Mouse (Mus musculus) heart, adult 9 months (tissue): ENCODE measurements at regions not wholly inside any gene's neighbourhood (a gene's known extent, or its start where the extent isn't known, plus 50 kb on each side); places are given as distances from the start of the nearest gene placed in this dataset.

ENCODE experiments used
- DNase-seq, 2 experiments: peaks; one replicate each; pipeline ENCODE4 v3.0.0; 2022; ENCODE audit warnings: low spot score in 2 of 2

GRCm38 (mm10) chr19:14343890-14344289, 254.0 kb downstream of the Tle4 start:
- no peak for DNase-seq

DNA sequence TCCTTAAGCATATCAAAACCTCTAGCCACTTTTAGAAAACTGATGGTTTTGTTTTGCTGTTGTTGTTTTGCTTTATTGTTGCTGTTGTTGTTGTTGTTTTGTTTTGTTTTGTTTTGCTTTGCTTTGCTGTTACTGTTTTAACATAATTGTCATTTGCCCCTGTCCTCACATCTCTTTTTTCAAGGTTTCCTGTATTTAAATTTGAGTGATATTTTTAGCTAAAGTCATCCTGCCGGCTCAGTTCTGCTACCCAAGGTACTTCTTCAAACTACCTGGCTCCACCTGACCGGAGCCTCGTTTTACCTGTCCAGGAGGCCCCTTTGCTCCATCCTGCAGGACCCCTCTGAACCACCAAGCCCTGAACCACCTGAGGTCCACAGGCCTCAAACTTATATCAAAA, 253.4 kb downstream of the Tle4 start:
- no peak for DNase-seq

DNA sequence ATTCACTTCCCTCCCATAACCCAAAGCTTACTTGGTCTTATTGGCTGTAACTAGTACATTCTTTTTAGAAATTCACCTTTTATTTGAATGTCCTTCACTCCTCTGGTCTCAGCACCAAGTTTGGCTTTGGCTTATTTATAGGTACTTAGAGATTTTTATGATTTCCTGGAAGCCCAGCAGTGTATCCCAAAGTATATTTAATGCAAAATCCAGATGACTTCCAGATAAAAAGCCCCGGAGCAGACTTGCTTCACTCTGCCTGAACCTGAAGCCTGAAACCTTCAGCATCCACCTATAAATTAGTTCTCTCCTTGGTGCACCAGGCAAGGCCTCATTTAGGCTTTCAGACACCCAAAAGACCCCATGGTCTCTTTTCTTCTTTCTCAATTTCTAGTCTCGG, 250.8 kb downstream of the Tle4 start:
- no peak for DNase-seq

DNA sequence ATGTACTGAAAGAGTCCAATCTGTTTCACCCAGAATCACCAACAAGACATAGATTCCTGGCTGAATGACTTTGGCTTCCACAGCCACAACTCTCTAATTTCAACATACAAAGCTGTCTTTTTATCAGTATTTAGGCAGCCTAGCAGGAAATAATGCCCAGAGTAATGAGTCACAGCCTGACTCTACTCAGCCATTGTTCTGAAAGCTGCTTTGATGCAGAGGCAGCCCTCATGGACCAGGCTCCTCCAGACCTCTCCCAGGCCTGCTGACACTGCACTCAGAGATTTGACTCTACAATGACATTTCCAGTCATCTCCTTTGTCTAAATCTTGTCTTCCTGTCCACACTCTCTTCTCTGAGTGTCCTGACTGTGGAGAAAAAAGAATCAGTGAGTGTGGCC, 250.4 kb downstream of the Tle4 start:
- DNase-seq, result no peak

DNA sequence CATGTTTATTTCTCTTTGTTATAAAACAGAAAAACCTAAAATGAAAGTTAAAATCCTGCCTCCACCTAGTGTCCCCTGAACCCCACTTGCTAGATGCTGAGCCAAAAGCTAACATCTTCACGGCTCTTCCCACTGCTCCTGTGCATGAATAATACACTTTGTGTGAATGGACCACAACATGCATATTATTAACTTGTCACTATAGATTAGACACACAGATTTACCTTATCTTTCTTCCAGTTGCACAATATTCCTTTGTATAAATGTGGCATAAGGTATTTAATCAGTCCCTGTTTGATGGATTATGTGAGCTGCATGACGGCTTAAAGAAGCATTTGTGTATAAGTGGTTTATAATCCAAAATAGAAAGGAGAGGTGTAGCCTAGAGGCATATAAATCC, 248.1 kb downstream of the Tle4 start:
- DNase-seq, result no peak

DNA sequence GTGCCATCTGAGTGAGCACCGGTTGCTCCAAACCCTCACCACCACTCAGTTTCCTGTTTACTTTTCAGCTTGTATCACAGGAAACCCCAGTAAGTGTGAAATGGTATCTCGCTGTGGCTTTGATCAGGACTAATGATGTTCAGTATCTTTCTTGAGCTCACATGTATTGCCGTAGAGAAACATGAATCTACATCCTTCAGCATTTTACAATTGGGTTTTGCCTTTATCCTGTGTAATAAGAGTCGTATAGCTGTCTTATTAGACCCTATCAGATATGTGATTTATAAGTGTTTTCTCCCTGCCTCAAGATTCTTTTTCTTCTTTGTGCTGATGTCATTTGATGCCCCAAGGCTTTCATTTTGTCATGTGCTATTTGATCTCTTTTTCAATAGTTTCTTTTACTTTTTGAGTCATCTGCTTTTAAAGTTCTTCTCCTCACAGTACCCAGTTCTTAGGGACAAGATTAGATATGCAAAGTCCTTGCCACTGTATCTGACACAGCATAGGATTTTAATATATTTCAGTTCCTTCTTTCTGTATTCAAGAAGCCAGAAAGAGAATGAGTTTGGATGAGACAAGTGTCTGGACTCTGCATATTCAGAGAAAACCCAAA, 246.0 kb downstream of the Tle4 start:
- DNase-seq, result no peak

DNA sequence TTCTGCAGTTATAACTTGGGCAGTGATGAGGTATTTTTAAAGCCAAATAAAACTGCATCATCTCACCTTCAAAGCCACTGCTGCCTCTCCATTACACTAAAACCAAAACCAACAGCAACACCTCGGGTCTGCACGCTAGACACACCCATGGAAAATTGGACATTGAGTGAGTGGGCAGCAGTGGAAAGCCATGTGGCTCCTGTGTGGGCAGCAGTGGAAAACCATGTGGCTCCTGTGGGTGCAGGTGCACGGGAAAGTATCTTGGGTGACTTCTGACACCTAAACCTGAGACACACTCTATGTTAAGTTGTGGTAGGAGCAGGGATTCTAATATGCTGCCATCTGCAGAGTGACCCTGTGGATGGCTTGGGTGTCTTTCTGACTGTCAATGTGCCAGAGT, 245.3 kb downstream of the Tle4 start:
- DNase-seq, result no peak

DNA sequence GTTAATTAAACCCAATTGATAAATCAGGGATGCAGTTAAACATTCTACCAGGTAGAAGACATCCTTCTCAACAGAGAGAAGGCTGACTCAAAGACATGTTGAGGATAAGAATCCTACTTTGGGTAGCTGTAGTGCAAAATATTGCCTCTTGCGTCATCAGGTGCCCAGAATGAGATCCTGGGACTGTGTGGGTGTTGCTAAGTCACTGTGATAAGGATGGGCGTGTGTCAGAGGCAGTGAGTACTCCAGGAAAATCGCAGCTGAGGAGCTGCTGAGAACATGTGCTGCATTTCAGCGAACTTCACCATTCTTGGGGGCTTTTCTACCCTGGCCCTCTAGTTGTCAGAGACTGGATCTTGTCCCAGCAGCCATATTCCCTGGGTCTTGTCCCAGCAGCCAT, 244.7 kb downstream of the Tle4 start:
- DNase-seq, result no peak

DNA sequence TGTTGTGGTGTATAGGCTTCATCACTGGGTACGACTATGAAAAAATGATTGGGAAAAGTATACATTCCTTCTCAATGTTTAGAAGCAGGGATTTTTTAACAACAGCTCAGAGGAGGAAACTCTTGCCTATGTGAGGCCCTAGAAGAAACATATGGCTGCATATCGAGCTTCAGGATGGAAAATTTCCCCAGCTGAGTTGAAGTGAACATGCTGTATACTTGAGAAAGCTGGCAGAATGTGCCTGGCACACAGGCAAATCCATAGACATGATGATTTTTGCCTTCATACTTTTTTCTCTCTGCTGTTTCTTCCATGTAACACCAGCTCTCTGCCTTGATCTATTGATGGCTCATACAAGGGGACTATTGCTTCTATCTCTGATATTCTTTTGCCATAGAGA, 242.7 kb downstream of the Tle4 start:
- no peak for DNase-seq

DNA sequence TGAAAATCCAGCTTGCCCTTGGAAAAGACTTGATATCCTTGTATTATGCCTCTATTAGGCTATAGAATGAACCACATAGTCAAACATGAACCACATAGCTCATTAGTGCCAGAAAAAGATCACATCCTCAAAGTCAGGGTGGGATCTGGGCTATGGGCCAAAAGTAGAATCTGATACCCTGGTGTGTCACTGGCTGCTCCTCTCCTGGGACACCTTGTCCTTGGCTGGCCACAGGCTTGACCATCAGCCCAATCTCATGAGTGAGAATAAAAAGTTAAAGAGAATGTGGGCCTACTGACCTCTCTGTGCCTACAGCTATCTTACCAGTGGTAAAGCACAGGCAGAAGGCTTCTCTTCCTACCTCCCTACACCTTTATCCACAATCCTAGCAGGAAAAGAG, 241.9 kb downstream of the Tle4 start:
- DNase-seq, result no peak

DNA sequence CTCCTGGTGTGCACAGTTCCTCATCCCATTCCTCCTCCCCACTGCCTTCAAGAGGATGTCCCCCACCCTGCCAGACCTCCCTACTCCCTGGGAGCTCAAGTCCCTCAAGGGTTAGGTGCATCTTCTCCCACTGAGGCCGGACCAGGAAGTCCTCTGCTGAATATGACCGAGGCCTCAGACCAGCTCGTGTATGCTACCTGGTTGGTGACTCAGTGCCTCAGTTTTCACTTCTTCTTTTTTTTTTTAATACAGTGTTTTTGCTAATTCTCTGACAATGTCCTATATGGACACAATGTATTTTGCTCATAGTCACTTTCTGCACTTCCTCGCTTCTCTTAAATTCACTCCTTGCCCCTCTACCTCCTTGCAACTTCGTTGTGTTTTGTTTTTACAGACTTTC, 237.2 kb downstream of the Tle4 start:
- no peak for DNase-seq

GRCm38 (mm10) chr19:14369098-14369604, 228.7 kb downstream of the Tle4 start:
- no peak for DNase-seq

DNA sequence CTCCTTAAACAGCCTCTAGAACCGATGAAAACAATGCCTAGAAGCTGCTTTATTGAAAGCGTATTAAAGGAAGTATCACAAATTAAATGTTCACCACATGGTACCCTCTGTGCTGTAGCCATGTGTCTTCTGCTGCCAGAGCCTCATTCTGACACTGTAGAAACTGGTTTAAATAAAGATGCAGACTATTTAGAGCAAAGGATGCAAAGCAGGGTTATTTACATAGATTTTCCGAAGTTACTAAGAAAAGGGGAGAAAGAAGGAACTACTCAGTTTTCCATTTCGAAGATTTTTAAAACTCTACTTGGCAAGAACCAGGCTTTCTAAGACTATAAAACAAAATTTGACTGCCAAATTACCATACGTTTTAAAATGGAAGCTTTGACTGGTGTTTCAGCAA, 226.5 kb downstream of the Tle4 start:
- no peak for DNase-seq

DNA sequence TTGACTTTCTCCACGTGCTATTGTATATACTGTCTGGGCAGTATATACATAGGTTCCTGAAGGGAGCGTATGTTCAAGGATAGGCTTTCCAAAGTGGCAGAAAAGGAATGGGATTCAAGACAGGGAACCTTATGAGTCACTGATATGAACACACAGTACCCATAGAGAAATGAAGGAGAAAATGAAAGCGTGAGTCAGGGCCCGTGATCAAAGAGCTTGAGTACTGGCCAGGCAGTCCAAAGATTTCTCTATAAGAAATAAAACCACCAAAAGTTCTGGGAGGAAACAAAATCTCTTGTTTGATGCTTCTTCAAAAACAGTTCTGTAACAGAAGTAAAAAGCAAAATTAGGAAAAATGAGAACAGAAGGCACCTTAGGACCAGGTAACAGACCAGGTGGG, 223.9 kb downstream of the Tle4 start:
- DNase-seq, result no peak

DNA sequence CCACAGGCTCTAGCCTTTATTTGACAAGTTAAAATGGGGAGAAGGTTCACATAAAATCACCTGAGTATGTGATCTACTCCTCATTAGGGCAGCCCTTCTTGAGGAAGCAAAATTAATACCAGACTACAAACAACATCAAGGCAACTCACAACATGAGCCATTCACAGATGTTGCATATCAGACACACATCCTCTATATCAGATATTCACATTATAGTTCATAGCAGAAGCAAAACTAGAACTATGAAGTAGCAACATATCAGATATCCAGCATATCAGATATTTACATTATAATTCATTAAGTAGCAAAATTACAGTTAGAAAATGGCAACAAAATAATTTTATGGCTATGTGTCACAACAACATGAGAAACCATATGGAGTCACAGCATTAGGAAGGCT, 217.0 kb downstream of the Tle4 start:
- no peak for DNase-seq

DNA sequence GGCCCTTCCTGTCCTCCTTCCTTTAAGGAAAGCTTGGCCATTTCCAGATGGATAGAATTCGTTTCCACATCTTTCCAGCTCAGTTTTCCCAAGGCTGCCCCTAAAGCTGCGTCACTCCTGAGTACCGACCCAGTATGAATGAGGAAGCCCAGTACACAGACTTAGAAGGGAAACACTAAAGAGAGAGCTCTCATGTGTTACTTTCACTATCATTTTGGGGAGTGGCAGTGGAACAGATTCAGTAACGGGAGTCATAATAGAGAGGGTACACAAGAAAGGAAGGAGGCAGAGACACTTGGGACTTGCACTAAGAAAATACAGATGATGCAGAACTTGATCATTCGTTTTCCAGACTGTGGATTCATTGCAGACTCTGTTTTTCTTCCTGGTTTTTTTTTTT, 210.1 kb downstream of the Tle4 start:
- no peak for DNase-seq

DNA sequence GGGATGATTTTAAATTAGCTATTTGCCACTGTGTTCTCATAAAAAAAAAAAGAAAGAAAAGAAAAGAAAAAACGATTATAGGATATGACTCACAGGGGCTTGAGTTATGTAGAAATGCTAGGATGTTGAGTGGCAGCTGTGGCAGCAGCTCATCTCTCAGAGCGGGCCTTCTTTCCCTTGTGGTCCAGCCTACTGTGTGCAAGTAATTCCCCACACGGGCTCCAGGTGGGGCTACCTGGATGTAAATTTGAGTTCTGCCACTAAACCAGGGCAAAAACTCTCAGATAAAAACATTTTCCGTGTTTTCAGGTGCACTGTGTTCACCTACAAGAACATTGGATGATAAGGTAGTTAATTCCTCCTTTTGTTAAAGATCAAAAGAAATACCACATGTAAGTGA, 209.3 kb downstream of the Tle4 start:
- no peak for DNase-seq

DNA sequence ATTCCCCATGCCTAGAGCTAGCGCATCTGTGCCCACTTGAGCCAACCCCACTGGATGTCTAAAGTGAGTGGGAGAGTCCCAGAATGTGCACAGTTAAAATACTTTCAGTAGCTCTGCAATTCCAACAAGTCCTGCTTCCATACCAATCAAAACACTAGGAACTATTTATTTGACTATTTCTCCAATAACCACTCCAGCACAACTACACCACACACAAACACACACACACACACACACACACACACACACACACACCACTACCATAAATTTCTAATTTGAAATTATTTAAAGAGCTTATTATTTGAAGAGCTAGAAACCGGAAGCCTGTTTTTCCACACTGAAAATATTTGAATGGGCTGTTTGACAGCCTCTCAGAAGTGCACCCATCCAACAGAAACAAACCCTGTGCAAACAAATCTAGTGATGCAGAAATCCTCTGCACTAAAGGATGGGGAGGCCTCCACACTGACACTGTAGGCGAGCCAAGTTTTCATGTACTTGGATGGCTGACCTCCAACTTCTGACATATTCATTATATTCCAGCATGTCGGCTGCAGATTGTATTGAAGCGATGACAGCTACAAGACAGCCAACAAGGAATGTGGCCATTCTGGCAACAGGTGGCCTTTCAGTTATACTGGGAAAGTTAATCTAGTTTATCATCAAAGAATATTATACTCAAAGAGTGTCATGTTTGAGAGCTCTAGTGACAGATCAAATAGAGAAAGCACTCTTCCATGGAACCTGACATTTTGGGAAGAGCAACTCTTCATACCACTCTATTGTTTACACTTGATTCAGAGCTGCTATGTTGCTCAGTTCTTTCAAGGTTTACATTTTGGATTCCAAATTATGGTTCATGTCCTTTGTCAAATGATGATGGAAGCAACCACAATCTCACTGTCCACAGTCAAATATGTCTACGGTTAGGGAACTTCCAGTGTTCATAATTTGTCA, 207.7 kb downstream of the Tle4 start:
- peak in 1 of 2 experiments; percentile 11 for DNase-seq

GRCm38 (mm10) chr19:14390914-14391313, 206.9 kb downstream of the Tle4 start:
- no peak for DNase-seq
